Mouse (Mus musculus) bone marrow, adult 2 months (tissue): ENCODE measurements around the gene Btf3l4. TPM values are rescaled to one million over a fixed set of nuclear protein-coding genes. Genes with fewer than 3 reads are reported as not detected.

Experiments used
- H3K27ac ChIP-seq: fragments of 200-500 bp; 2 replicates; pipeline ENCODE4 v1.5.1; 2012; ENCODE audit warnings: low read depth, mild to moderate bottlenecking, control low read depth, inconsistent platforms, low read length; ENCODE audit not compliant: control insufficient read depth, poor library complexity, insufficient read depth
- H3K4me1 ChIP-seq: fragments of 200-500 bp; 2 replicates; pipeline ENCODE4 v1.6.1; 2011; ENCODE audit warnings: low read length; ENCODE audit not compliant: control insufficient read depth, insufficient read depth
- H3K4me3 ChIP-seq: fragments of 200-500 bp; replicated peaks from 2 replicates; pipeline ENCODE3; 2011; ENCODE audit warnings: mild to moderate bottlenecking, low read depth, low read length, control low read depth; ENCODE audit not compliant: control insufficient read depth
- CTCF ChIP-seq: fragments of 200-500 bp; IDR thresholded peaks from 2 replicates; pipeline ENCODE4 v1.5.1; 2011; ENCODE audit warnings: low read length, control low read depth; ENCODE audit not compliant: control insufficient read depth, insufficient read depth
- POLR2A ChIP-seq: fragments of 200-500 bp; IDR thresholded peaks from 2 replicates; pipeline ENCODE4 v1.6.1; 2011; ENCODE audit warnings: low read depth, mild to moderate bottlenecking, control low read depth, low read length, borderline replicate concordance; ENCODE audit not compliant: control insufficient read depth
- WGBS: fragments of 180-500 bp; shearing (Covaris S2); methylation state at CpG from one replicate; pipeline ENCODE4 v1.1.7; 2018; 5-methylcytosine and 5-hydroxymethylcytosine counted together
- polyA plus RNA-seq: library from polyadenylated mRNA; stranded (reverse); fragments of >200 nt; gene quantifications from 2 replicates; pipeline ENCODE4 v1.2.4, GENCODE M21; 2011; ENCODE audit warnings: low replicate concordance; ENCODE audit not compliant: missing spikeins, insufficient read depth, insufficient read length

Btf3l4 gene
- polyA plus RNA-seq, 1 experiment = 23.5 TPM

DNA sequence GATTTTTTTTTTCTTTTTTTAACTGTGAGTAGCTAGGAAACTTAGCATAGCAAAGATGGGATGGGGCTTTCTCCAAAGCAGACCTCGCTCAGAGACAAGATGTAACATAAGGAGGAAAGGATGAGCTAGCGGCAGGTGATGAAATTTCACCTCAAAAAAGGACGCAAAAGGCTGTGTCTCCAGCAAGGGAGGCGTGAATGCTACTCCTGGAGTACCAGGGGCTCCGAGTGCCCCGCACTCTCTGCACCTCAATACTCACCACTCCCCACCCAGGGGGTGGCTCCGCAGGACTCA lies 53.7 kb downstream of the Btf3l4 start:
- peak overlapping the region; percentile 73; the same call in 1 of the 2 replicates for H3K27ac ChIP-seq
- H3K4me3 ChIP-seq = peak overlapping the region; percentile 37
- TF ChIP-seq POLR2A = no peak
- no peak for TF ChIP-seq CTCF
- WGBS = 4% methylated on average over 7 of the region's 7 CpGs
- no peaks in the 10 kb centered on the region for H3K4me1 ChIP-seq

DNA sequence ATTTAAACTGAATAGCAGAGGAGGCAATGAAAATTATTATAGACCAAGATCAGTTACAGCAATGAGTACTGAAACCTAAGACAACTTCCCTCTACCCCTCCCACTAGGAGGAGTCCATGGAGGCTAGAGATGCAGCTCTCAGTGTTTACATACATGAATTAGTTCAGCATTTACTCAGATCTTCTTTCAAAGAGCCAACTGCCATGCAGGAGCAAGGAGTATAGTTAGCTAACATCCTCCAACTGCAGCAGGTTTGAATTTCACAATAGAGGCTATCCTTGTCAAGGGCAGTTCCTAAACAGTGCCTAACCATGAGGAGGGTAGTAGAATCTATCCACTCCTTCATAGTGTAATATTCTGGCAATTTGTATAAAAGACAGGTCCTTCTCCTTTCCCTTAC lies 64.9 kb downstream of the Btf3l4 start:
- Histone ChIP-seq H3K4me3 (no peak overlapping the region), H3K4me1 (no peaks in the 10 kb centered on the region), H3K27ac (no peak overlapping the region)
- TF ChIP-seq POLR2A = no peak
- TF ChIP-seq CTCF = no peak

Other genes starting within 250 kb of the Btf3l4 start
- gene Cc2d1b, start 213.7 kb downstream of the Btf3l4 start, polyA plus RNA-seq = 19.0 and 48.4 TPM in 2 replicates
- gene 3110021N24Rik, start 114.0 kb downstream of the Btf3l4 start, polyA plus RNA-seq = 0.72 TPM in 1 of 2 replicates, not detected in the other
- gene Zfyve9, start 52.8 kb downstream of the Btf3l4 start, polyA plus RNA-seq = 0.25 and 0.92 TPM in 2 replicates
- 12.5 and 16.3 TPM in 2 replicates for gene Txndc12, start 987 bp upstream of the Btf3l4 start, polyA plus RNA-seq
- gene Kti12, start 14.2 kb upstream of the Btf3l4 start, polyA plus RNA-seq = 12.1 and 17.1 TPM in 2 replicates
- not detected in 2 replicates for gene A730015C16Rik, start 15.0 kb upstream of the Btf3l4 start, polyA plus RNA-seq
- 1.8 TPM in 1 of 2 replicates, not detected in the other for gene Rab3b, start 45.4 kb upstream of the Btf3l4 start, polyA plus RNA-seq
- 61.2 and 113 TPM in 2 replicates for gene Nrd1, start 167.0 kb upstream of the Btf3l4 start, polyA plus RNA-seq